Mouse (Mus musculus) MEL-GATA-1-ER (cell line): ENCODE measurements at regions not wholly inside any gene's neighbourhood (a gene's known extent, or its start where the extent isn't known, plus 50 kb on each side); places are given as distances from the start of the nearest gene placed in this dataset.

Experiments
- DNase-seq: peaks from one replicate; pipeline ENCODE4 v3.0.0-alpha.2; 2012; ENCODE audit warnings: low read depth; ENCODE audit errors: extremely low read depth

- DNase-seq, result peak; percentile 20
Observed at GRCm38 (mm10) chr16:62208191-62208590, 578.4 kb downstream of the Nsun3 start.

GRCm38 (mm10) chr16:62182988-62183387 is 603.6 kb downstream of the Nsun3 start:
- no peak for DNase-seq
